Mouse (Mus musculus): Measurements from ENCODE around the gene Abca2. TPM values are rescaled to one million over a fixed set of nuclear protein-coding genes. Genes with fewer than 3 reads are reported as not detected.

The Abca2 gene
- total RNA-seq, 2 experiments from 2014 or later: 160 to 172 TPM

DNA sequence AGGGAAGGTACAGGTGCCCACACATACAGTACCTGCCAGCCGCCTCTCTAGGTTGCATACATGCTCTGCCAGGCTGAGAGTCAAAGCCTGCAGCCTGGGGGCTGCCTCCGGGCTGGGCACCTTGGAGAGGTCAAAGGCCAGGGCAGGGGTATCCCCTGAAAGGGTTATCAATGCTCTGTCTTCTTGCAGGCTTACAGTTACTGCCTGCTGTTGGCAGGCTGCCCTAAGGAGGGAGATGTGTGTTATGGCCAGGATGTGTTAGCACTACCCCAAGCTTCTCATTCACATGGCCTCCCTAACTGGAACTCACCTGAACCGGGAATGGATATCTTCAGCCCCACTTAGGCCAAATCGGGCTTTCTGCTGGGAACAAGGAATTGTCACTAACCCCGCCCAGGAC lies 31.6 kb downstream of the Abca2 start:
- no peak for DNase-seq (ENCODE audit: extremely low spot score in 1 of 2, low spot score in 1 of 2)

GRCm38 (mm10) chr2:25460551-25461309 lies 32.2 kb downstream of the Abca2 start, which contains the start of gene Paxx:
Paxx (minus strand) TSS chr2:25461094.
- DNase-seq (ENCODE audit: extremely low spot score in 1 of 2, low spot score in 1 of 2): peak; percentile 75 to 84

- no peak for DNase-seq (ENCODE audit: extremely low spot score in 1 of 2, low spot score in 1 of 2)
These were observed 32.9 kb downstream of the Abca2 start for GRCm38 (mm10) chr2:25461407-25461806.

- no peak for DNase-seq (ENCODE audit: extremely low spot score in 1 of 2, low spot score in 1 of 2)
These were observed 35.1 kb downstream of the Abca2 start for GRCm38 (mm10) chr2:25463630-25464029.

GRCm38 (mm10) chr2:25465256-25465655 lies 36.8 kb downstream of the Abca2 start:
- DNase-seq (ENCODE audit: extremely low spot score in 1 of 2, low spot score in 1 of 2): no peak

GRCm38 (mm10) chr2:25465816-25466635 lies 37.5 kb downstream of the Abca2 start:
- no peak for DNase-seq (ENCODE audit: extremely low spot score in 1 of 2, low spot score in 1 of 2)

- DNase-seq (ENCODE audit: extremely low spot score in 1 of 2, low spot score in 1 of 2): no peak
These were observed 39.3 kb downstream of the Abca2 start for GRCm38 (mm10) chr2:25467606-25468303.

DNA sequence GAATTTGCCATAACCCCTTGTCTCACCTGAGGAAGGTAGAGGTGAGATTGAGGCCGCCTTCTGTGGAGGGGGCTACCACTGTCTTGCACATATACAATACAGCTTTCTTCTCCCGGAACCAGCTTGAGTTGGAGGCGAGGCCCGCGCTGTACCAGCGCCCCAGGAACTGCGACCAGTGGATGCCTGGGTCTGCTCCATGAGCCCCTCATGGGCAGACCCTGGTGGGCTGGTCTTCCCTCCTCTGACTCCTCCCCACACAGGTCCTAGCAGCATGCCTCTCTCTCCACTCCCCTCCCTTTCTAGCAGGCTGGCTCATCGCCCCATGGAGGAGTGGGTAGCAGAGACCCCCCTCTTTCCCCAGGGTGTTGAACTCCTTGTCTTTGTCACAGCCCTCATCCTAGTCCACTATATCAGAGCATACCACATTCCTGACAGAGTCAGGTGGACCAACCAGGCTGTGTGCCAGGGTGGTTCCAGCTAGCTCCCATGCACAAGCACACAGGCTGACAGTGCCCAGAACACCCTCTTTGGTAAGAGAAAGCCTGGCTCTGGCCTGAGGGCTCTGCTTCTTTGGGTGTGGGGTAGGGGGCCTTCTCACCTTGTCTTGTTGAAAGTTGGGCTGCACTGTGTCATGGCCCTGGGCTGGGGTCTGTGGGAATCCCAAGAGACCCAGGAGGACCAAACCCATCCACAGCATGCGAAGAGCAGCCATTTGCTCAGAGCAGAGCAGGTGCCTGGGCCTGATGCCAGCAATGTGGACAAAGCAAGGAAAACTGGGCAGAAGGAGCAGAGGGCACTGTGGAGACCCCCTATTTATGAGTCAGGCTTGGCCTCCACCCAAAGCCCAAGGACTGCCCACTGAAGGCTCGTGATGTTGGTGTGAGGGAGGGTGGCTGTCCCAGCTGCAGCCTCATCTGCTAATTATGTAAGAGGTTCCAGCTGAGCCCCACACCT lies 40.7 kb downstream of the Abca2 start:
- DNase-seq (ENCODE audit: extremely low spot score in 1 of 2, low spot score in 1 of 2): peak in 1 of 2 experiments; percentile 41

DNA sequence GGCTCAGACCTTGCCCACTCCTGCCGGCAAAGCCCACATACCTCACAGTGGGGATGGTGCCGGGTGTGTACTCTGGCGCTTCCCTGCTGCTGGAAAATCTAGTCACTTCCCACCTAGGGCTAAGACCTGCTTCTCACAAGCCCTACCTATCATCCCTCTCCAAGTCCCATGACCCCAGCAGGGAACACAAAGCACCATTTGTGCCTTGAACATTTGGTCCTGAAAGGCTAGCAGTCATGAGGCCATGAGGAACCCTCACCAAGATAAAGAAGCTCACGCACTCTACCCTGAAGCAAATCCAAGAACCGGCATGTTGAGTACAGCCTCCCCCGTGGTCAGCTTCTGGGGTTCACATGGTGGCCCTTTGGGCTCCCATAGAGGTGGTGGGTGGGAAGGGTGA lies 41.5 kb downstream of the Abca2 start, which contains the start of gene Ptgds:
Ptgds (minus strand) TSS at position 78 of the 400 bp plus-strand sequence.
- DNase-seq (ENCODE audit: extremely low spot score in 1 of 2, low spot score in 1 of 2): no peak

DNA sequence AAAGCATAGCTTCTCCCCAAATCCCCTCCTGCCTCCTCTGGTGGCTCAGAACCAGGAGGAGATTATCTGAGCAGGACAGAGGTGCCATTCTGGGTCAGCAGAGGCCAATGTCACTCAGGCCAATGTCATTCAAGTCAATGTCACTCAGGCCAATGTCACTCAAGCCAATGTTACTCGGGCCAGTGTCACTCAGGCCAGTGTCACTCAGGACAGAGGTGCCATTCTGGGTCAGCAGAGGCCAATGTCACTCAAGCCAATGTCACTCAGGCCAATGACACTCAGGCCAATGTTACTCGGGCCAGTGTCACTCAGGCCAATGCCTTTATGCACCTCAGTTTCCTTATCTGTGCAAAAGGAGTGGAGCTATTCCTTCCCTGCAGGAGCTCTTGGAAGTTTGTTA lies 44.0 kb downstream of the Abca2 start:
- DNase-seq (ENCODE audit: extremely low spot score in 1 of 2, low spot score in 1 of 2): no peak

GRCm38 (mm10) chr2:25477541-25477940 lies 49.0 kb downstream of the Abca2 start:
- DNase-seq (ENCODE audit: extremely low spot score in 1 of 2, low spot score in 1 of 2): no peak

DNA sequence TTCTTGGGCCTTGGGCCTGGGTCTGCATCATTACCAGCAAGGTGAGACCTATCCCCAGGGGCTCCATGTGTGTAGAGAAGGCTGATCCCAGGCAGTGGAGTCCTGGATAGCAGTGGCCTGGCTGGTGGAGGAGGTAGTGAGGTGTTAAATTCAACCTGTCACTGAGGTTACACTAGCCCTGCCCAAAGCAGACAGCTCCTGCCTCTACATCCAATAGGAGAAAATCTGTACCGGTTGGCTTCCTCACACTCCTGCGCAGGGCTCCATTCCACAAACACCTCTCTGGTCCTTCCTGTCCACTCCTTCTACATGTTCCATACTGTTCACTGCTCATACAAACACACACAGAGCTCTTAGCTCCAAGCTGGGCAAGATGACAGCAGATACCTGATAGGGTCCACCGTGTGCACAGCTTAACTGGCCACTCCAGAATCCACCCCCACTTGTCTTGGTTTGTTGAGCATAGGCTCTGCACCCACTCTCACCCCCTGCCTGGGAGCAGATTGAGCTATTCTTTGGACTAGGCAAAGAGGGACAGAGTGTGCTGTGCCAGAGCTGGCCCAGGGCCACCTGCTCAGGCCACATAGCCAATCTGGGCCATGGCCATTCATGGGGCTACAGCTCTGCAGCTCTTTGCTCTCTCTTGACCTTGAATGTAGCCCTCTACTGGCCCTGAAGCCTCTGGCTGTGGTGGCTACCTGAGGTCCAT lies 49.6 kb downstream of the Abca2 start:
- peak in 1 of 2 experiments; percentile 31 for DNase-seq (ENCODE audit: extremely low spot score in 1 of 2, low spot score in 1 of 2)

DNA sequence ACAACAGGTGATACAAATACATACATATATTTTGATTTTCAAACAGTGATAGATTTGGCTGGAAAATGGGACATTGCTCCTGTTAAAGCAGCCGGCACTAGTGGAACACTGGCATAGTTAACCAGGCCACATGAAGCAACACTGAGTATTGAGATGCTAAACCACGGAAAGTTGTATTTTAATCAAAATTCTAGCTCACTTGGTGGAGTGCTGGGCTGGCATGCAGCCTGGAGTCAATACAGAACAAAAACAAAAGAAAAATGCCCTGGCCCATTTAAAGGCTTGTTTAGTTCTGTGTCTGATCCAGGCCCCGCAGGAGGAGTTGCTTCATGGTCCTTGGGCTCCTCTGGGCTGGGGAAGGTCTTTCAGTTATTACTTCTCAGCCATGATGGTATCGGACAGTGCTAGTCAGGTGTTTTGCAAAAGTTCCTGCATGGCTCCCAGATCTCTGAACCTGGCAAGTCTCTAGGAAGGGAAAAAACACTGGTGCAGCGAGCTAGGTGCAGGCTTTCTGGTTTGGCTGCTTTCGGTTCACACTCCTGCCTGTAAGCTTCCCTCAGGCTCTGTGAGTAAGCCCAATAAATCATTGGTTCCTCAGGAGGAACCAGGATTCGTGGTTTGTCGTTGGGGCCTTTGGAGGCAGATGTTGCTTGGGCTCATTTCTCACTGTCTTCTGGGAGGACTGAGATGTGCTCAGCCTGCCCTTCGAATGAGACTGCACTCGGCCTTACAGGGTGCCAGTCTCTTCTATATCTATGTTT lies 51.2 kb downstream of the Abca2 start:
- DNase-seq (ENCODE audit: extremely low spot score in 1 of 2, low spot score in 1 of 2): no peak

DNA sequence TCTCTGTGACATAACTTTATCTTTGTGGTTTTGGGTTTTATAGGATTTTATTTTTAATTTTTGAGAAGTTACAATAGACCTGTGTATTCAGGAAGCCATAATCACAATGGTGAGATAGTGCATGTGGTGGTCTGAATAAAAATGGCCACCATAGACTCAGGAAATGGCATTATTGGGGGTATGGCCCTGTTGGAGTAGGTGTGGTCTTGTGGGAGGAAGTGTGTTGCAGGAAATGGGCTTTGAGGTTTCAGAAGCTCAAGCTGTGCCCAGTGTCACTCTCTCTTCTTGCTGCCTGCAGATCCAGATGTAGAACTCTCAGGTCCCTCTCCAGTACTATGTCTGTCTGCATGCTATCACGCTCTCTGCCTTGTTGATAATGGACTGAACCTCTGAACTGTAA lies 52.0 kb downstream of the Abca2 start:
- DNase-seq (ENCODE audit: extremely low spot score in 1 of 2, low spot score in 1 of 2): no peak

DNA sequence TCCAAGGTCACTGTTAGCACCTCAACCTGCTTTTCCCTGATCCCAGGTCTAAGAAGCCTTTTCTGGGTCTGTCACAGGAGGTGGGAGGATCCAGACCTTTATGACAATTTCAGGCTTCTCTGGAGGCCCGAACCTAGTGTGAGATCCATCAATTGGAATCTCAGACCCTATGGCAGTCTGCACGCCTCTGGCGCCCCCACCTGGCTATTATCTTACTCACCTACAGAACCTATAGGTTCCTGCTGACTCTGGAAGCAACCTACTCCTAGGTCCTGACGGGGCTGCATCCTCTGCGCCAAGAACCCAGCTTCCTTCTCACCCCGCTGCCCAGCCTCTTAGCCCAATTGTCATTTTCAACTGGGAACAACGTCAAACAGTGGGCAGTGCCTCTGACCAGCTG lies 54.5 kb downstream of the Abca2 start:
- DNase-seq (ENCODE audit: extremely low spot score in 1 of 2, low spot score in 1 of 2): peak in 1 of 2 experiments; percentile 37

DNA sequence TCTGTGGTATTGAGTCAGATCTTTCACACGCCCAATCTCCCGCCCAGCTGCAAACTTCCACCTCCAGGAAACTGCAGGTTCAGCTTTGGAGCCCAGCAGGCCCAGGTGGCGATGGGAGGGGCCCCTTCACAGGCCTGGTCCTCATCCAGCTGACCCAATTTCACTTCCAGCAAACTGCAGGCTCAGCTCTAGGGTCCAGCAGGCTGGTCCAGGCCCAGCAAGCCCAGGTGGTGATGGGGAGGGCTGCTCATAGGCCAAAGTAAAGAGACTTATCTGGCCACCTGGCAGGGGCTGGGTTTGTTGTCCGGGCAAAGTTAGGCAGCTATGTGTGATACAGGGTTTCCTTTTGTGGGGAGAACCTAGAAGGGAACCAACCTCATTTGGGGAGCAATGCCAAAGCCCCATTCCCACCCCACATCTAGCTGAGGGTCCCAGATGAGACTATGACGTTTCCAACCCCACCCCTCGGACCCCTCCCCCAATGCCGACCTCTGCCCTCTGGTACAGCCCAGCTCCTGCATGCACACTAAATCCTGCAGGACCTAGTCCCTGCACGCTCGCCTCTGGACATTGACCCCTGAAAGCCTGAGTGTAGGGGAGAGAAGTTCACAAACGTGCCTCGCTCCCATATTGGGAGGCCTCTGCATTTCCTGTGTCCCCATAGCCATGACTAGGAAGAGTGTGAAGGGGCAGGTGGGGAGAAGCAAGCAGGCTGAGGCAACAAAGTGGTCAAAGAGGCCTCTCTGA lies 56.6 kb downstream of the Abca2 start:
- DNase-seq (ENCODE audit: extremely low spot score in 1 of 2, low spot score in 1 of 2): no peak

- no peak for DNase-seq (ENCODE audit: extremely low spot score in 1 of 2, low spot score in 1 of 2)
These were observed 59.6 kb downstream of the Abca2 start for GRCm38 (mm10) chr2:25487965-25488670.

Measured in layer of hippocampus, postnatal 25 days (tissue).